Mouse (Mus musculus) cerebellum, adult 2 months (tissue): ENCODE results near the gene Ptpn9. TPM values are rescaled to one million over a fixed set of nuclear protein-coding genes. Genes with fewer than 3 reads are reported as not detected.
A peak's percentile ranks its signal among the peaks of the same experiment; 100 is the strongest.
"Not testable (repeated sequence)": the region's sequence is repeated elsewhere in the genome, so short reads cannot be mapped to it uniquely, and the experiment has no call there.

Experiments
- DNase-seq, 2 experiments: peaks; one replicate each; pipeline ENCODE4 v3.0.0; 2021
- H3K27ac ChIP-seq: fragments of 200-500 bp; 2 replicates; pipeline ENCODE4 v1.5.1; 2012; ENCODE audit warnings: low read length, control low read depth, inconsistent platforms; ENCODE audit not compliant: insufficient read depth
- H3K27me3 ChIP-seq: fragments of 200-500 bp; 2 replicates; pipeline ENCODE4 v1.6.1; 2012; ENCODE audit warnings: inconsistent platforms, mild to moderate bottlenecking, low read length, moderate library complexity; ENCODE audit not compliant: control insufficient read depth, insufficient read depth
- H3K4me1 ChIP-seq: fragments of 200-500 bp; 2 replicates; pipeline ENCODE4 v1.6.1; 2011; ENCODE audit warnings: low read length; ENCODE audit not compliant: control insufficient read depth, insufficient read depth
- H3K4me3 ChIP-seq: fragments of 200-500 bp; replicated peaks from 2 replicates; pipeline ENCODE3; 2011; ENCODE audit warnings: mild to moderate bottlenecking, low read depth, low read length, control low read depth; ENCODE audit not compliant: insufficient read depth
- CTCF ChIP-seq: fragments of 200-500 bp; IDR thresholded peaks from 2 replicates; pipeline ENCODE4 v1.5.1; 2011; ENCODE audit warnings: low read depth, mild to moderate bottlenecking, control low read depth, low read length, moderate library complexity, borderline replicate concordance; ENCODE audit not compliant: insufficient read depth
- POLR2A ChIP-seq: fragments of 200-500 bp; IDR thresholded peaks from 2 replicates; pipeline ENCODE4 v1.6.1; 2011; ENCODE audit warnings: low read length, control low read depth, borderline replicate concordance; ENCODE audit not compliant: insufficient read depth
- WGBS: fragments of 180-500 bp; shearing (Covaris S2); methylation state at CpG from one replicate; pipeline ENCODE4 v1.1.7; 2018; 5-methylcytosine and 5-hydroxymethylcytosine counted together
- polyA plus RNA-seq: library from polyadenylated mRNA; depleted of rRNA; stranded (reverse); fragments of >200 nt; gene quantifications from 2 replicates; pipeline ENCODE4 v1.2.3, GENCODE M21; 2012; rRNA removed

The Ptpn9 gene
- 19.2 and 20.5 TPM in 2 replicates for polyA plus RNA-seq

- Histone ChIP-seq H3K4me1 (no peaks in the 10 kb centered on the region), H3K4me3 (peak within 1 kb of the TSS; percentile 99), H3K27me3 (no peaks in the 10 kb centered on the region), H3K27ac (peak within 1 kb of the TSS; percentile 58)
- TF ChIP-seq POLR2A (no peak), CTCF (peak; percentile 42; the same call in 1 of the 2 replicates)
- peak; percentile 89 to 90 for DNase-seq
- 3% methylated on average over 62 of the region's 62 CpGs for WGBS
These were observed at the start of gene Ptpn9 for GRCm38 (mm10) chr9:56994286-56995197. Gene Ptpn9 (plus strand): TSS chr9:56994923.

GRCm38 (mm10) chr9:56947481-56947880 is 47.2 kb upstream of the Ptpn9 start:
- not testable (repeated sequence) for H3K27me3 ChIP-seq, H3K27ac ChIP-seq, H3K4me1 ChIP-seq, H3K4me3 ChIP-seq
- DNase-seq = peak in 1 of 2 experiments; percentile 59
- TF ChIP-seq CTCF = peak; percentile 40; the same call in 1 of the 2 replicates
- WGBS = 23% methylated on average over 3 of the region's 3 CpGs

GRCm38 (mm10) chr9:56948699-56949098 is 46.0 kb upstream of the Ptpn9 start:
- 95% methylated on average over 5 of the region's 5 CpGs for WGBS
- not testable (repeated sequence) for H3K4me3 ChIP-seq, DNase-seq

GRCm38 (mm10) chr9:56949767-56950166 is 45.0 kb upstream of the Ptpn9 start:
- DNase-seq = no peak
- peaks cover 5% of the 10 kb centered on the region; the same call in 1 of the 2 replicates for H3K4me1 ChIP-seq
- TF ChIP-seq POLR2A (no peak), CTCF (no peak)
- H3K4me3 ChIP-seq = no peak overlapping the region
- no peak overlapping the region for H3K27ac ChIP-seq
- 25% methylated on average over 13 of the region's 13 CpGs for WGBS
- no peaks in the 10 kb centered on the region for H3K27me3 ChIP-seq

More at GRCm38 (mm10) chr9:56948699-56949098, 46.0 kb upstream of the Ptpn9 start:
- H3K27ac ChIP-seq, H3K27me3 ChIP-seq, H3K4me1 ChIP-seq: not testable (repeated sequence)

- Histone ChIP-seq H3K4me3 (peak within 1 kb of the TSS; percentile 94), H3K4me1 (peaks cover 5% of the 10 kb centered on the region; the same call in 1 of the 2 replicates), H3K27me3 (no peaks in the 10 kb centered on the region), H3K27ac (peak within 1 kb of the TSS; percentile 12)
- DNase-seq = peak; percentile 96 to 97
- WGBS = under 1% methylated on average over 50 of the region's 50 CpGs
- TF ChIP-seq CTCF (no peak), POLR2A (peak; percentile 88)
These were observed 44.0 kb upstream of the Ptpn9 start, which contains the start of gene Snupn for GRCm38 (mm10) chr9:56950414-56951400. Gene Snupn (plus strand): TSS chr9:56950878.

- H3K4me3 ChIP-seq = no peak overlapping the region
- H3K4me1 ChIP-seq = peaks cover 5% of the 10 kb centered on the region; the same call in 1 of the 2 replicates
- 96% methylated on average over 1 of the region's 1 CpGs for WGBS
- no peak overlapping the region for H3K27ac ChIP-seq
- no peak for DNase-seq
- TF ChIP-seq POLR2A (no peak), CTCF (no peak)
- H3K27me3 ChIP-seq = no peaks in the 10 kb centered on the region
These were observed 41.2 kb upstream of the Ptpn9 start for GRCm38 (mm10) chr9:56953562-56953961.

- no peak for DNase-seq
- Histone ChIP-seq H3K4me3 (no peak overlapping the region), H3K27me3 (no peaks in the 10 kb centered on the region), H3K4me1 (no peaks in the 10 kb centered on the region), H3K27ac (no peak overlapping the region)
- 80% methylated on average over 7 of the region's 7 CpGs for WGBS
- TF ChIP-seq CTCF (no peak), POLR2A (no peak)
These were observed 37.6 kb upstream of the Ptpn9 start for GRCm38 (mm10) chr9:56956966-56957675.
